Mouse (Mus musculus) lung, postnatal 0 days (tissue): ENCODE data around the gene F8.

Source experiments
- CTCF ChIP-seq: IDR thresholded peaks from 2 replicates; pipeline ENCODE4 v1.5.1; 2016; ENCODE audit warnings: antibody characterized with exemption, mild to moderate bottlenecking
- EP300 ChIP-seq: IDR thresholded peaks from 2 replicates; pipeline ENCODE4 v1.6.1; 2016; ENCODE audit warnings: antibody characterized with exemption, mild to moderate bottlenecking, control low read depth

- no peak for TF ChIP-seq CTCF
- TF ChIP-seq EP300 = no peak
Measured at GRCm38 (mm10) chrX:75403350-75403749, 20.9 kb upstream of the F8 start.
